Mouse (Mus musculus): ENCODE data around the gene Rasgrp3.

GRCm38 (mm10) chr17:75505053-75505452 lies 69.4 kb downstream of the Rasgrp3 start:
- TF ChIP-seq POLR2A (IDR thresholded peaks at IDR 0.05; ENCODE audit: low read depth, low read length) (no peak), CTCF (IDR thresholded peaks at IDR 0.05; ENCODE audit: extremely low read depth, insufficient read length, insufficient replicate concordance, low read depth, low read length) (no peak)
